ENCODE assay signal across 25 mouse cellular contexts in the genomic region with DNA sequence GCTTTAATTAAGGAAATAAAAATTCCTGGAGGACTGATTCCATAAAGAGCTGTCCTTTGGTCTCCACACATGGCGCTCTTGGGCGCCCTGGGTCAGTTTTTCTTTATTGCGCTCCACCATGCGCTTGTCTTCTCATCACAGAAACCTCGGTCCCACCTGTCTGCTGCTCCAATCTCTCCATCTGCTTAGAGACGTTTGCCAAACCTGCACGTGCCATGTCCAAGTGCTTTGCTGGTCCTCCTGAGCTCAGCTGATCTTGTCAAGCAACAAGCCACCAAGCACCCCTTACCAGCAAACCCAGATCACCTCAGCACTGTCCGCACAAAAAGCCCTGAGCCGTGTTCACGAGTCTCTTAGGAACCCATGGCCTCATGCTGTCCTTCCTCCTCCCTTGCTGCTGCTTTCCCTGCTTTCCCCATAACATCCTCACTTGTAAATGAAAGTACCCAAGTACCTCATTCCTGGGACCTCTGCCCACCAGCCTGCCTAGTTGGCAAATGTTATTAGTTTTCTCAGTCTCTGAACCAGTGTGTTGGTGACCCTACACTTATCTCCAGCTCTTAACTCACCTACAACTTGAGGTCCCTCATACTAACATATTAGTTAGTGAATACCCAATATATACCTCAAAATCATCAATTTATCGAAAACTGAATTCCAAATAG. TPM values are rescaled to one million over a fixed set of nuclear protein-coding genes. Genes with fewer than 3 reads are reported as not detected.
DNase-seq lines count a peak whose midpoint lies in the region; ATAC-seq and TF ChIP-seq lines count a peak whose summit lies in the region.
"Had no signal": no experiment of that assay in that cellular context is flagged by ENCODE, and none has a peak within 500 bp of the region (broad histone marks: within the 10 kb centered on the region; RNA-seq: fewer than 3 reads in every experiment).

No protein-coding gene starts in this region.

- H3K4me3 ChIP-seq in cerebellum, adult 2 months (replicated peaks; ENCODE audit: insufficient read depth, low read depth, low read length), result no peak overlapping the region
- no peak overlapping the region for H3K4me3 ChIP-seq in embryonic facial prominence, embryonic 10.5 days
- H3K4me3 ChIP-seq: embryonic facial prominence, embryonic 15.5 days; gastrocnemius, adult 2 months; heart, embryonic 10.5 days; hindbrain, embryonic 12.5 days had no signal

- ATAC-seq in cerebellum, adult (ENCODE audit: insufficient number of reproducible peaks, low FRiP score, low TSS enrichment), result peak; percentile 74
- ATAC-seq: CD4-positive, CD25-positive, alpha-beta regulatory T cell, adult 4 months; forebrain, embryonic 16.5 days; hindbrain, embryonic 16.5 days; inflammation-experienced regulatory T-cells, adult 6 months had no signal

- WGBS in cerebellum, adult 2 months, result 24% methylated on average over 11 of the region's 11 CpGs
- WGBS in embryonic facial prominence, embryonic 10.5 days, result 95% methylated on average over 11 of the region's 11 CpGs

- TF ChIP-seq POLR2A in cerebellum, adult 2 months (IDR thresholded peaks at IDR 0.05; ENCODE audit: borderline replicate concordance, insufficient read depth, low read length), result no peak

- TF ChIP-seq CTCF in cerebellum, adult 2 months (IDR thresholded peaks at IDR 0.05; ENCODE audit: borderline replicate concordance, insufficient read depth, low read depth, low read length), result no peak

- peaks cover 10% of the 10 kb centered on the region for H3K4me1 ChIP-seq in cerebellum, adult 2 months (ENCODE audit: control insufficient read depth, insufficient read depth, low read length)
- H3K4me1 ChIP-seq in embryonic facial prominence, embryonic 10.5 days, result no peaks in the 10 kb centered on the region
- H3K4me1 ChIP-seq: embryonic facial prominence, embryonic 15.5 days; heart, embryonic 10.5 days; hindbrain, embryonic 12.5 days had no signal

- H3K27me3 ChIP-seq in cerebellum, adult 2 months (ENCODE audit: control insufficient read depth, insufficient read depth, low read length), result no peaks in the 10 kb centered on the region
- no peaks in the 10 kb centered on the region for H3K27me3 ChIP-seq in embryonic facial prominence, embryonic 10.5 days (replicated peaks; ENCODE audit: low read depth, poor library complexity, severe bottlenecking)
- H3K27me3 ChIP-seq: embryonic facial prominence, embryonic 15.5 days; hindbrain, embryonic 12.5 days had no signal

- DNase-seq in cerebellum, postnatal 4 days (ENCODE audit: low spot score in 2 of 2), result no peak
- peak; percentile 59 to 68 for DNase-seq in cerebellum, adult 2 months
- DNase-seq in cerebellum, postnatal 10 days, result peak; percentile 78 to 79
- no peak for DNase-seq in frontal cortex, adult 2 months (ENCODE audit: extremely low spot score in 1 of 2, low spot score in 1 of 2)
- no peak for DNase-seq in embryonic facial prominence, embryonic 10.5 days (ENCODE audit: low spot score)
- no peak for DNase-seq in adrenal gland, postnatal 14 days
- DNase-seq: adrenal gland, adult 8-10 months; B cell, adult 2 months; gastrocnemius, adult 2 months; gastrocnemius, postnatal 25 days; heart, postnatal 10 days; heart, postnatal 4 days; kidney, adult 11 months; kidney, adult 9 months had no signal

- no peak overlapping the region for H3K27ac ChIP-seq in cerebellum, adult 2 months (ENCODE audit: insufficient read depth, low read length)
- no peak overlapping the region for H3K27ac ChIP-seq in embryonic facial prominence, embryonic 10.5 days (replicated peaks)
- H3K27ac ChIP-seq: embryonic facial prominence, embryonic 15.5 days; gastrocnemius, adult 2 months; heart, embryonic 10.5 days; hindbrain, embryonic 12.5 days had no signal

- peaks cover 86% of the 10 kb centered on the region for H3K36me3 ChIP-seq in embryonic facial prominence, embryonic 10.5 days (replicated peaks)

- no peaks in the 10 kb centered on the region for H3K9me3 ChIP-seq in embryonic facial prominence, embryonic 10.5 days
- H3K9me3 ChIP-seq: embryonic facial prominence, embryonic 15.5 days; G1E; heart, embryonic 10.5 days; hindbrain, embryonic 12.5 days had no signal

RNA-seq across cellular contexts. Expression of a gene that starts 28.2 kb away (rescaled TPM):
- polyA plus RNA-seq in cerebellum, adult 2 months (2012; rRNA removed), result 6.7 and 6.9 TPM in 2 replicates
- 0.50 and 1.3 TPM in 2 replicates for polyA plus RNA-seq in frontal cortex, adult 2 months (2012; rRNA removed)
- 0.16 TPM in 1 of 2 replicates, not detected in the other for polyA plus RNA-seq in embryonic facial prominence, embryonic 10.5 days (2016; fragmentation: Nextera tagmentation; extraction: Ambion mirVana)
- not detected in 2 replicates for total RNA-seq in adrenal gland, postnatal 14 days (2021)
- total RNA-seq: gastrocnemius, adult 2 months; gastrocnemius, postnatal 25 days; granulocyte monocyte progenitor cell, adult 5-6 weeks; heart, postnatal 10 days; heart, postnatal 4 days had no signal
- polyA plus RNA-seq: CD4-positive, CD25-positive, alpha-beta regulatory T cell, adult 4 months; G1E; heart, embryonic 10.5 days; heart, embryonic 14.5 days; inflammation-experienced regulatory T-cells, adult 6 months had no signal

RNA-seq across cellular contexts. Expression of a gene that starts 38.2 kb away (rescaled TPM):
- 40.8 and 41.8 TPM in 2 replicates for polyA plus RNA-seq in cerebellum, adult 2 months (2012; rRNA removed)
- polyA plus RNA-seq in frontal cortex, adult 2 months (2012; rRNA removed), result 25.5 and 27.3 TPM in 2 replicates
- polyA plus RNA-seq in embryonic facial prominence, embryonic 10.5 days (2016; fragmentation: Nextera tagmentation; extraction: Ambion mirVana), result 52.3 and 57.8 TPM in 2 replicates
- total RNA-seq in adrenal gland, postnatal 14 days (2021), result 91.7 and 100 TPM in 2 replicates

Comparison
In these comparisons a context has a peak if more than half of its experiments do, and no peak if none do; other contexts are left out.
1. DNase-seq: peak in cerebellum, adult 2 months (2 of 2) and cerebellum, postnatal 10 days (2 of 2); none in cerebellum, postnatal 4 days (0 of 2), frontal cortex, adult 2 months (0 of 2), embryonic facial prominence, embryonic 10.5 days (single experiment) and adrenal gland, postnatal 14 days (single experiment).